In genomic region chr5:34955630-34956029, GRCm38 (mm10) we compare ENCODE assay signal across 9 mouse cellular contexts. TPM values are rescaled to one million over a fixed set of nuclear protein-coding genes. Genes with fewer than 3 reads are reported as not detected.
DNase-seq lines count a peak whose midpoint lies in the region; ATAC-seq and TF ChIP-seq lines count a peak whose summit lies in the region.
"Had no signal": no experiment of that assay in that cellular context is flagged by ENCODE, and none has a peak within 500 bp of the region (broad histone marks: within the 10 kb centered on the region; RNA-seq: fewer than 3 reads in every experiment).

No protein-coding gene starts in this region.

- H3K27me3 ChIP-seq in cerebellum, adult 2 months (ENCODE audit: control insufficient read depth, insufficient read depth, low read length) = no peaks in the 10 kb centered on the region
- H3K27me3 ChIP-seq: embryonic facial prominence, embryonic 12.5 days had no signal

- ATAC-seq in activated CD4-positive, CD25-positive, alpha-beta regulatory T cell, adult 4 months = no peak

- 11% methylated on average over 5 of the region's 5 CpGs for WGBS in cerebellum, adult 2 months

- peaks cover 4% of the 10 kb centered on the region for H3K4me1 ChIP-seq in cerebellum, adult 2 months (ENCODE audit: control insufficient read depth, insufficient read depth, low read length)

- no peak for TF ChIP-seq CTCF in cerebellum, adult 2 months (IDR thresholded peaks at IDR 0.05; ENCODE audit: borderline replicate concordance, insufficient read depth, low read depth, low read length)
- TF ChIP-seq CTCF in layer of hippocampus, adult 2 months (conservative IDR thresholded peaks at IDR 0.05) = no peak

- no peak overlapping the region for H3K4me3 ChIP-seq in cerebellum, adult 2 months (replicated peaks; ENCODE audit: insufficient read depth, low read depth, low read length)
- H3K4me3 ChIP-seq in layer of hippocampus, adult 2 months = no peak overlapping the region
- H3K4me3 ChIP-seq: embryonic facial prominence, embryonic 12.5 days had no signal

- no peak for TF ChIP-seq POLR2A in cerebellum, adult 2 months (IDR thresholded peaks at IDR 0.05; ENCODE audit: borderline replicate concordance, insufficient read depth, low read length)

- no peak overlapping the region for H3K27ac ChIP-seq in cerebellum, adult 2 months (ENCODE audit: insufficient read depth, low read length)
- peak overlapping the region; percentile 36; the same call in 1 of the 2 replicates for H3K27ac ChIP-seq in layer of hippocampus, adult 2 months
- H3K27ac ChIP-seq: embryonic facial prominence, embryonic 12.5 days had no signal

- DNase-seq in cerebellum, adult 9-10 months = peak; percentile 7
- DNase-seq in cerebellum, adult 2 months = no peak
- no peak for DNase-seq in layer of hippocampus, adult 2 months (ENCODE audit: low spot score in 2 of 2)
- DNase-seq in layer of hippocampus, postnatal 14 days (ENCODE audit: low spot score in 2 of 2) = no peak
- DNase-seq in adrenal gland, adult 8-10 months = peak; percentile 89
- DNase-seq in kidney, postnatal 10 days = peak; percentile 72
- DNase-seq in layer of hippocampus, adult 11-12 months (ENCODE audit: low spot score) = no peak

RNA-seq across cellular contexts. Expression of gene Rgs12, which starts 6.4 kb away (rescaled TPM):
- 13.0 and 16.0 TPM in 2 replicates for polyA plus RNA-seq in cerebellum, adult 2 months (2012; rRNA removed)
- 10 to 100 TPM; 43.2 to 52.5 TPM for total RNA-seq in layer of hippocampus, adult 2 months (2021)
- total RNA-seq in layer of hippocampus, postnatal 14 days (2021) = 10 to 100 TPM; 44.3 to 50.3 TPM
- 10 to 100 TPM; 20.0 to 27.2 (median 23.1) TPM for total RNA-seq in adrenal gland, adult 8-10 months (2022)
- polyA plus RNA-seq in activated CD4-positive, CD25-positive, alpha-beta regulatory T cell, adult 4 months (2017; shearing (Covaris generic)) = 1 to 10 TPM; 4.8 to 7.8 TPM

RNA-seq across cellular contexts. Expression of gene Msantd1, which starts 47.8 kb away (rescaled TPM):
- polyA plus RNA-seq in cerebellum, adult 2 months (2012; rRNA removed) = 5.5 and 6.8 TPM in 2 replicates
- 1 to 10 TPM; 6.1 to 7.0 TPM for total RNA-seq in layer of hippocampus, adult 2 months (2021)
- total RNA-seq in layer of hippocampus, postnatal 14 days (2021) = 1 to 10 TPM; 8.5 to 9.4 TPM
- 1 to 10 TPM; 1.1 to 2.8 (median 2.3) TPM for total RNA-seq in adrenal gland, adult 8-10 months (2022)
- 1 to 10 TPM in 1 of 2 experiments, under 1 TPM in 1; 0.30 to 1.1 TPM for polyA plus RNA-seq in activated CD4-positive, CD25-positive, alpha-beta regulatory T cell, adult 4 months (2017; shearing (Covaris generic))

Comparison
In these comparisons a context has a peak if more than half of its experiments do, and no peak if none do; other contexts are left out.
1. DNase-seq: peak in cerebellum, adult 9-10 months (single experiment), adrenal gland, adult 8-10 months (single experiment) and kidney, postnatal 10 days (single experiment); none in cerebellum, adult 2 months (0 of 2), layer of hippocampus, adult 2 months (0 of 2), layer of hippocampus, postnatal 14 days (0 of 2) and layer of hippocampus, adult 11-12 months (single experiment).